Mouse (Mus musculus) brown adipose tissue, adult 24 weeks (tissue): ENCODE measurements around the gene Ripk1. TPM values are rescaled to one million over a fixed set of nuclear protein-coding genes. Genes with fewer than 3 reads are reported as not detected.
A peak's percentile ranks its signal among the peaks of the same experiment; 100 is the strongest.

Experiments
- H3K27ac ChIP-seq: fragments of 200-500 bp; replicated peaks from 2 replicates; pipeline ENCODE4 v1.5.1; 2012; ENCODE audit warnings: low read depth, mild to moderate bottlenecking, low read length
- H3K4me1 ChIP-seq: fragments of 200-500 bp; 2 replicates; pipeline ENCODE4 v1.6.1; 2012; ENCODE audit warnings: low read length, mixed read lengths; ENCODE audit not compliant: control insufficient read depth, insufficient read depth, insufficient read length
- H3K4me3 ChIP-seq: fragments of 200-500 bp; 2 replicates; pipeline ENCODE4 v1.5.1; 2012; ENCODE audit warnings: low read depth, mild to moderate bottlenecking, low read length, moderate library complexity; ENCODE audit not compliant: insufficient read depth
- polyA plus RNA-seq: library from polyadenylated mRNA; stranded (reverse); fragments of >200 nt; gene quantifications from 2 replicates; pipeline ENCODE4 v1.2.4, GENCODE M21; 2012; ENCODE audit not compliant: missing spikeins, insufficient read depth, insufficient read length

Ripk1 gene
- polyA plus RNA-seq, 1 experiment: 7.0 TPM

- Histone ChIP-seq H3K27ac (peak overlapping the region; percentile 69), H3K4me3 (peak overlapping the region; percentile 54), H3K4me1 (peaks cover 5% of the 10 kb centered on the region)
Observed at GRCm38 (mm10) chr13:34078500-34079280, 76.5 kb downstream of the Ripk1 start.

GRCm38 (mm10) chr13:34079801-34080200 is 77.6 kb downstream of the Ripk1 start:
- Histone ChIP-seq H3K4me1 (peaks cover 9% of the 10 kb centered on the region), H3K4me3 (no peak overlapping the region), H3K27ac (no peak overlapping the region)

GRCm38 (mm10) chr13:34081926-34082325 is 79.8 kb downstream of the Ripk1 start:
- no peak overlapping the region for H3K4me3 ChIP-seq
- H3K27ac ChIP-seq: no peak overlapping the region
- H3K4me1 ChIP-seq: peaks cover 8% of the 10 kb centered on the region

- Histone ChIP-seq H3K4me1 (peaks cover 9% of the 10 kb centered on the region), H3K4me3 (no peak overlapping the region), H3K27ac (peak overlapping the region; percentile 88)
Observed at GRCm38 (mm10) chr13:34084026-34084750, 82.0 kb downstream of the Ripk1 start.

Other genes starting within 250 kb of the Ripk1 start
- gene Serpinb6e, start 159.0 kb upstream of the Ripk1 start, polyA plus RNA-seq: not detected in 2 replicates
- gene Serpinb6c, start 96.7 kb upstream of the Ripk1 start, polyA plus RNA-seq: not detected in 2 replicates
- gene Nqo2, start 37.7 kb upstream of the Ripk1 start, polyA plus RNA-seq: 33.8 and 34.4 TPM in 2 replicates
- 60.1 and 80.3 TPM in 2 replicates for gene Serpinb6a, start 431 bp downstream of the Ripk1 start, polyA plus RNA-seq
- gene Bphl, start 35.2 kb downstream of the Ripk1 start, polyA plus RNA-seq: 97.8 and 143 TPM in 2 replicates
- gene Tubb2a, start 75.6 kb downstream of the Ripk1 start, polyA plus RNA-seq: 21.2 and 76.9 TPM in 2 replicates
- 1.0 and 1.7 TPM in 2 replicates for gene Tubb2b, start 128.1 kb downstream of the Ripk1 start, polyA plus RNA-seq
- gene Psmg4, start 160.6 kb downstream of the Ripk1 start, polyA plus RNA-seq: 25.2 and 29.4 TPM in 2 replicates